ENCODE assay signal across 21 mouse cellular contexts in the genomic region with DNA sequence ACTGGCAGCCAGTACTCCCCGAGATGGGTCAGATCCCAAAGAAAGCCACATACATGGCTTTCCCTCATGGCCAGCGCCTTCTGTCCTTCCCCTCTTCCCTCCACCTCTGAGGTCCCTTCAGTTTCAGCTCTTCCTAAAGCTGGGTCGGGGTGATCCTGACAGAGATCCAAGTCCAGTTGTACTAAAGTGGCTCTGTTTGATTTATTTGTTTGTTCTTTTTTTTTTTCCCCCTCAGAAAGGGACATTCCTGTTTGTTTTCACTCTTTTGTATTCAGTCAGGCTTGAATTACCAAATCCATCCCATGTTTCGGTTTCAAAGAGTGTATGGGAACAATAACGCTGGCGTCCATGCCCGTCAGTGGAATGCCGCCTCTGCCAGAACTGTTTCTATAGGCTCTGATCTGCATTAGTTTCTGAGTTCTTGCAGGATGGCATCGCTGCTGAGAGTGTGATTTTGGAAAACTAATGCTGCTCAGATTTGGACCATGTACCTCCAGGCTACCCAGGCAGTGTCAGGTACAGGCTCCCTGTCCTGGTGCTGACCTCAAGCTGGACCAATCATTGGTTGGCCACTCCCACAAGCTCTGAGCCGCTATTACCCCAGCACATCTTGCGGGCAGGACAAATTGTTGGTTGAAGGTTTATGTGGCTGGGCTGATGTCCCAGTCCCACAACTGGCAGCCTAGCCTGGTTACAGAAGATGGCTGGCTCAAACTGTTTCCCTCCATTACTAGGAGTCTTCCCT. TPM values are rescaled to one million over a fixed set of nuclear protein-coding genes. Genes with fewer than 3 reads are reported as not detected.
A peak's percentile ranks its signal among the peaks of the same experiment; 100 is the strongest.
DNase-seq lines count a peak whose midpoint lies in the region; ATAC-seq and TF ChIP-seq lines count a peak whose summit lies in the region.
"Had no signal": no experiment of that assay in that cellular context is flagged by ENCODE, and none has a peak within 500 bp of the region (broad histone marks: within the 10 kb centered on the region; RNA-seq: fewer than 3 reads in every experiment).

No protein-coding gene starts in this region.

- WGBS in embryonic facial prominence, embryonic 14.5 days: 67% methylated on average over 11 of the region's 11 CpGs
- 82% methylated on average over 11 of the region's 11 CpGs for WGBS in embryonic facial prominence, embryonic 10.5 days
- 72% methylated on average over 11 of the region's 11 CpGs for WGBS in liver, embryonic 12.5 days (ENCODE audit: insufficient replicate concordance)
- 62% methylated on average over 11 of the region's 11 CpGs for WGBS in liver, embryonic 15.5 days (ENCODE audit: insufficient replicate concordance)
- 81% methylated on average over 11 of the region's 11 CpGs for WGBS in intestine, postnatal 0 days

- no peak overlapping the region for H3K9ac ChIP-seq in embryonic facial prominence, embryonic 14.5 days (ENCODE audit: low read depth, low read length)
- no peak overlapping the region for H3K9ac ChIP-seq in liver, embryonic 12.5 days
- H3K9ac ChIP-seq in liver, embryonic 15.5 days: no peak overlapping the region
- H3K9ac ChIP-seq in intestine, postnatal 0 days (ENCODE audit: low read depth, low read length): no peak overlapping the region
- H3K9ac ChIP-seq: embryonic facial prominence, embryonic 13.5 days; forebrain, postnatal 0 days; hindbrain, embryonic 12.5 days; hindbrain, embryonic 15.5 days had no signal

- H3K4me3 ChIP-seq in embryonic facial prominence, embryonic 14.5 days (ENCODE audit: low read depth, low read length): no peak overlapping the region
- H3K4me3 ChIP-seq in embryonic facial prominence, embryonic 10.5 days: no peak overlapping the region
- no peak overlapping the region for H3K4me3 ChIP-seq in liver, embryonic 12.5 days
- no peak overlapping the region for H3K4me3 ChIP-seq in liver, embryonic 15.5 days (replicated peaks)
- no peak overlapping the region for H3K4me3 ChIP-seq in intestine, postnatal 0 days (ENCODE audit: low read depth, low read length)
- H3K4me3 ChIP-seq: embryonic facial prominence, embryonic 13.5 days; hindbrain, embryonic 12.5 days; hindbrain, embryonic 15.5 days had no signal

- DNase-seq in embryonic facial prominence, embryonic 14.5 days (ENCODE audit: low spot score): peak; percentile 37
- no peak for DNase-seq in embryonic facial prominence, embryonic 10.5 days (ENCODE audit: low spot score)
- peak; percentile 14 for DNase-seq in liver
- DNase-seq: adrenal gland, adult 8-10 months; cerebellum, adult 11 months; cerebellum, adult 2 months; cerebellum, adult 9-11 months; cerebellum, postnatal 25 days; forebrain, postnatal 0 days; gastrocnemius, postnatal 14 days; heart, adult 11 months had no signal

- H3K36me3 ChIP-seq in embryonic facial prominence, embryonic 14.5 days (ENCODE audit: control insufficient read depth, insufficient read depth, low read length): no peaks in the 10 kb centered on the region
- H3K36me3 ChIP-seq in embryonic facial prominence, embryonic 10.5 days (replicated peaks): no peaks in the 10 kb centered on the region
- no peaks in the 10 kb centered on the region for H3K36me3 ChIP-seq in liver, embryonic 12.5 days
- no peaks in the 10 kb centered on the region for H3K36me3 ChIP-seq in liver, embryonic 15.5 days (replicated peaks)
- peaks cover 9% of the 10 kb centered on the region for H3K36me3 ChIP-seq in intestine, postnatal 0 days (ENCODE audit: control insufficient read depth, insufficient read depth)
- H3K36me3 ChIP-seq: embryonic facial prominence, embryonic 13.5 days; hindbrain, embryonic 12.5 days; hindbrain, embryonic 15.5 days had no signal

- H3K27ac ChIP-seq in embryonic facial prominence, embryonic 14.5 days (replicated peaks; ENCODE audit: low read depth, low read length): no peak overlapping the region
- H3K27ac ChIP-seq in embryonic facial prominence, embryonic 10.5 days (replicated peaks): no peak overlapping the region
- no peak overlapping the region for H3K27ac ChIP-seq in liver, embryonic 12.5 days
- H3K27ac ChIP-seq in liver, embryonic 15.5 days (replicated peaks): 0 out of 2 replicates have a peak overlapping the region, but pooled peaks have one; percentile 1
- no peak overlapping the region for H3K27ac ChIP-seq in intestine, postnatal 0 days (ENCODE audit: low read depth, low read length)
- H3K27ac ChIP-seq: embryonic facial prominence, embryonic 13.5 days; hindbrain, embryonic 12.5 days; hindbrain, embryonic 15.5 days had no signal

- H3K27me3 ChIP-seq in embryonic facial prominence, embryonic 14.5 days (replicated peaks; ENCODE audit: control insufficient read depth, insufficient read depth, low read length): no peaks in the 10 kb centered on the region
- no peaks in the 10 kb centered on the region for H3K27me3 ChIP-seq in embryonic facial prominence, embryonic 10.5 days (replicated peaks; ENCODE audit: low read depth, poor library complexity, severe bottlenecking)
- H3K27me3 ChIP-seq in liver, embryonic 12.5 days (replicated peaks): no peaks in the 10 kb centered on the region
- H3K27me3 ChIP-seq in liver, embryonic 15.5 days: no peaks in the 10 kb centered on the region
- no peaks in the 10 kb centered on the region for H3K27me3 ChIP-seq in intestine, postnatal 0 days (replicated peaks; ENCODE audit: control insufficient read depth, insufficient read depth, low read length)
- H3K27me3 ChIP-seq: embryonic facial prominence, embryonic 13.5 days; hindbrain, embryonic 12.5 days; hindbrain, embryonic 15.5 days had no signal

- peak; percentile 41; the same call in 1 of the 2 replicates for ATAC-seq in embryonic facial prominence, embryonic 14.5 days (ENCODE audit: low read depth)
- no peak for ATAC-seq in liver, embryonic 12.5 days
- peak; percentile 64 for ATAC-seq in liver, embryonic 15.5 days (ENCODE audit: insufficient read depth)
- ATAC-seq in frontal cortex, adult (ENCODE audit: low TSS enrichment): no peak
- no peak for ATAC-seq in intestine, postnatal 0 days
- ATAC-seq: activated CD4-positive, CD25-positive, alpha-beta regulatory T cell, adult 4 months; forebrain, embryonic 14.5 days; forebrain, postnatal 0 days had no signal

- TF ChIP-seq CTCF in intestine, postnatal 0 days (IDR thresholded peaks at IDR 0.05; ENCODE audit: low read depth): no peak

- H3K4me2 ChIP-seq in embryonic facial prominence, embryonic 14.5 days (ENCODE audit: low read depth, low read length): no peak overlapping the region
- H3K4me2 ChIP-seq in liver, embryonic 12.5 days: no peak overlapping the region
- peak overlapping the region; percentile 4 for H3K4me2 ChIP-seq in liver, embryonic 15.5 days
- no peak overlapping the region for H3K4me2 ChIP-seq in intestine, postnatal 0 days (replicated peaks; ENCODE audit: low read depth)
- H3K4me2 ChIP-seq: embryonic facial prominence, embryonic 13.5 days; heart, embryonic 11.5 days; hindbrain, embryonic 12.5 days; hindbrain, embryonic 15.5 days had no signal

- no peaks in the 10 kb centered on the region for H3K9me3 ChIP-seq in embryonic facial prominence, embryonic 14.5 days (ENCODE audit: control insufficient read depth, low read length)
- no peaks in the 10 kb centered on the region for H3K9me3 ChIP-seq in embryonic facial prominence, embryonic 10.5 days
- no peaks in the 10 kb centered on the region for H3K9me3 ChIP-seq in liver, embryonic 12.5 days (replicated peaks)
- H3K9me3 ChIP-seq in liver, embryonic 15.5 days (replicated peaks): no peaks in the 10 kb centered on the region
- H3K9me3 ChIP-seq in intestine, postnatal 0 days (ENCODE audit: control insufficient read depth): 0 out of 2 replicates have a peak, but pooled peaks cover 5% of the 10 kb centered on the region
- H3K9me3 ChIP-seq: embryonic facial prominence, embryonic 13.5 days; hindbrain, embryonic 12.5 days; hindbrain, embryonic 15.5 days had no signal

- H3K4me1 ChIP-seq in embryonic facial prominence, embryonic 14.5 days (ENCODE audit: control insufficient read depth, insufficient read depth, low read length): no peaks in the 10 kb centered on the region
- 0 out of 2 replicates have a peak, but pooled peaks cover 4% of the 10 kb centered on the region for H3K4me1 ChIP-seq in embryonic facial prominence, embryonic 10.5 days
- H3K4me1 ChIP-seq in liver, embryonic 12.5 days: no peaks in the 10 kb centered on the region
- H3K4me1 ChIP-seq in liver, embryonic 15.5 days (replicated peaks): no peaks in the 10 kb centered on the region
- no peaks in the 10 kb centered on the region for H3K4me1 ChIP-seq in intestine, postnatal 0 days (replicated peaks; ENCODE audit: control insufficient read depth, insufficient read depth, low read length)
- H3K4me1 ChIP-seq: hindbrain, embryonic 12.5 days; hindbrain, embryonic 15.5 days had no signal

RNA-seq across cellular contexts. Expression of a gene that starts 54.4 kb away (rescaled TPM):
- 0.45 and 1.5 TPM in 2 replicates for polyA plus RNA-seq in embryonic facial prominence, embryonic 14.5 days (2014; fragmentation: Nextera tagmentation; extraction: Ambion mirVana)
- polyA plus RNA-seq in embryonic facial prominence, embryonic 10.5 days (2016; fragmentation: Nextera tagmentation; extraction: Ambion mirVana): 0.74 and 0.90 TPM in 2 replicates
- polyA plus RNA-seq in liver, embryonic 12.5 days (2016; fragmentation: Nextera tagmentation; extraction: Ambion mirVana): 0.75 and 0.93 TPM in 2 replicates
- polyA plus RNA-seq in liver, embryonic 15.5 days (2015; fragmentation: Nextera tagmentation; extraction: Ambion mirVana): 3.4 and 4.2 TPM in 2 replicates
- 41.7 and 47.6 TPM in 2 replicates for polyA plus RNA-seq in intestine, postnatal 0 days (2015; fragmentation: Nextera tagmentation; extraction: Ambion mirVana)

Comparison
In these comparisons a context has a peak if more than half of its experiments do, and no peak if none do; other contexts are left out.
1. ATAC-seq: peak in embryonic facial prominence, embryonic 14.5 days (single experiment) and liver, embryonic 15.5 days (single experiment); none in liver, embryonic 12.5 days (single experiment), frontal cortex, adult (single experiment) and intestine, postnatal 0 days (single experiment).